Mouse (Mus musculus) CH12.LX (cell line): ENCODE measurements around the gene Anln.

ENCODE experiments used
- BHLHE40 ChIP-seq: IDR thresholded peaks from 2 replicates; pipeline ENCODE4 v1.6.1; 2011; ENCODE audit warnings: mild to moderate bottlenecking, low read depth, low read length, improper control_type of control experiment
- CHD1 ChIP-seq: IDR thresholded peaks from 2 replicates; pipeline ENCODE4 v1.6.1; 2012; ENCODE audit warnings: low read depth, low read length, improper control_type of control experiment, inconsistent platforms
- CTCF ChIP-seq, 2 experiments: IDR thresholded peaks in 1 of 2; conservative IDR thresholded peaks in 1 of 2; 2 replicates each; pipeline ENCODE4 v1.5.1; 2011 to 2012; ENCODE audit warnings: low read depth in 2 of 2, low read length in 2 of 2, improper control_type of control experiment in 1 of 2, inconsistent platforms in 1 of 2, mild to moderate bottlenecking in 1 of 2, moderate library complexity in 1 of 2
- E2F4 ChIP-seq: IDR thresholded peaks from 2 replicates; pipeline ENCODE4 v1.6.1; 2011; ENCODE audit warnings: low read depth, low read length, improper control_type of control experiment; ENCODE audit not compliant: insufficient replicate concordance
- EP300 ChIP-seq: IDR thresholded peaks from 2 replicates; pipeline ENCODE4 v1.6.1; 2011; ENCODE audit warnings: low read length, improper control_type of control experiment
- MAX ChIP-seq: IDR thresholded peaks from 2 replicates; pipeline ENCODE4 v1.6.1; 2011; ENCODE audit warnings: low read length, improper control_type of control experiment
- MEF2A ChIP-seq: IDR thresholded peaks from 2 replicates; pipeline ENCODE4 v1.6.1; 2014; ENCODE audit warnings: low read depth, mild to moderate bottlenecking, inconsistent platforms, low read length, improper control_type of control experiment, borderline replicate concordance
- MXI1 ChIP-seq: IDR thresholded peaks from 2 replicates; pipeline ENCODE4 v1.6.1; 2011; ENCODE audit warnings: mild to moderate bottlenecking, low read depth, low read length, improper control_type of control experiment
- POLR2A ChIP-seq: IDR thresholded peaks from 2 replicates; pipeline ENCODE4 v1.6.1; 2011; ENCODE audit warnings: low read depth, mild to moderate bottlenecking, improper control_type of control experiment, low read length
- USF1 ChIP-seq: IDR thresholded peaks from 2 replicates; pipeline ENCODE4 v1.6.1; 2014; ENCODE audit warnings: low read depth, mild to moderate bottlenecking, inconsistent platforms, low read length, improper control_type of control experiment
- ZC3H11A ChIP-seq: IDR thresholded peaks from 2 replicates; pipeline ENCODE4 v1.6.1; 2012; ENCODE audit warnings: low read depth, mild to moderate bottlenecking, inconsistent platforms, low read length, improper control_type of control experiment

DNA sequence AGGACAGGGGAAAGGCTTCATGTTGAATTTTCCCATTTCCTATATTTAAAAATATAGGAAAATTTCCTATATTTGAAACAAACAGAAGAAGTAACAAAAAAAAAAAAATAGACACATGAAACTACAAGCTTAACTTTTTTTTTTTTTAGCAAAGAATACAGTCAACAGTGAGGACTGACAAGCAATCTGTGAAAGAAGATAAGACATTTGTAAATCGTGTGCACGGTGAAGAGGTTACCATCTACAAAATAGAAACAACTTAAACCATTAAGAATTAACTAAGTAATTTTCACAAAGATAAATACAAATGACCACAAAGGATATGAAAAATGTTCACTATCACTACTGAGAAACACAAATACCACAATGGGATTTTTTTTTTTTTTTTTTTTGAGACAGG, 22.8 kb downstream of the Anln start:
- TF ChIP-seq E2F4, result no peak
- no peak for TF ChIP-seq CTCF (conservative IDR thresholded peaks at IDR 0.05 in 1 of 2, IDR thresholded peaks at IDR 0.05 in 1 of 2; ENCODE audit: low read depth in 2 of 2, low read length in 2 of 2)
- TF ChIP-seq BHLHE40, result no peak
- TF ChIP-seq EP300, result no peak
- TF ChIP-seq MXI1, result no peak
- no peak for TF ChIP-seq ZC3H11A
- TF ChIP-seq USF1, result no peak
- no peak for TF ChIP-seq CHD1
- TF ChIP-seq POLR2A, result no peak
- no peak for TF ChIP-seq MAX
- no peak for TF ChIP-seq MEF2A
